Mouse (Mus musculus): ENCODE data around the gene Arhgap25.

DNA sequence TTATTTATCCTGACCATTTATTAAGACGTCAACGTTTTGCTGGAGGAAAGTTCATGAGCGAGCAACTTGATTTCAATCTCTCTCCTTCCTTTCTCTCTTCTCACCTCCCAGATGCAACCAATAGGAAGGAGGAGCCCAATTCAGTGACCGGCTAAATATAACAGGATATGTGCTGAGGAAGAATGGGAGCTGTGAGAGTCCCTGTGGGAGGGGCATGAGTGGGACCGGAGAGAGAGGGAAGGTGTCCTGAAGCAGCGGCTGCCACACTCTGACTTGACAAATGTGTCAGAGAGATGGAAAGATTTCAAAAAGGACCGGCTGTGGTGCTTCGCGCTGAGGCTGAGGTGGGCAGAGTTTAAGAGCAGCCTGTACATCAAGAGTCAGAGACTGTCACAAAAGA, 2.6 kb upstream of the Arhgap25 start:
- TF ChIP-seq CTCF (IDR thresholded peaks at IDR 0.05; ENCODE audit: borderline replicate concordance, insufficient read depth, low read depth, low read length) (no peak), POLR2A (IDR thresholded peaks at IDR 0.05; ENCODE audit: borderline replicate concordance, insufficient read depth, low read length) (no peak)
